Mouse (Mus musculus) mouse embryonic stem cell (cell line): ENCODE results near the gene Pitpnc1.

Experiments
- in situ Hi-C, 2 experiments: fragments of 300-500 bp; cut with MboI; formaldehyde crosslinking; loops; 1 replicate in 1 of 2; 3 replicates in 1 of 2; pipeline ENCODE4 v1.14.3; 2019 to 2020; ENCODE audit warnings: low sequenced_read_pairs in 2 of 2, low pct_unique_long_range_greater_than_20kb in 1 of 2, mixed read lengths in 1 of 2; ENCODE audit not compliant: unreplicated experiment in 1 of 2

The Pitpnc1 gene

DNA sequence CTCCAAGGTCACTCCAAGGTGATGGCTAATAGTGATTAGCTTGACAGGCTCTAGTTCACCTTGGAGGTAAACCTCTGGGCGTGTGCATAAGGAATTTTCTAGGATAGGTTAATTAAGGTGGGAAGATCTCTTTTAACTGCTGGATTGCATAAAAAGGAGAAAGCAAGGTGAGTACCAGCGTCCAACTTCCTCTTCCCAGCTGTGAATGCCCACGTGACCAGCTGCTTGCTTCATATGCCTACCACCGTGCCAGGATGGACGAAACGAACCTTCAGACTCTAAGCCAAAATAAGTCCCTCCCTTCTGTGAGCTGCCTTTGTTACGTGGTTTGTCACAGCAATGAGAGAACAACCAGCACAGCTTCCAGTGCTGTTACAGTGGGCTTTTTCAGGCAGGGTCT lies 228.8 kb downstream of the Pitpnc1 start:
- in situ Hi-C loops, result no loop called here

DNA sequence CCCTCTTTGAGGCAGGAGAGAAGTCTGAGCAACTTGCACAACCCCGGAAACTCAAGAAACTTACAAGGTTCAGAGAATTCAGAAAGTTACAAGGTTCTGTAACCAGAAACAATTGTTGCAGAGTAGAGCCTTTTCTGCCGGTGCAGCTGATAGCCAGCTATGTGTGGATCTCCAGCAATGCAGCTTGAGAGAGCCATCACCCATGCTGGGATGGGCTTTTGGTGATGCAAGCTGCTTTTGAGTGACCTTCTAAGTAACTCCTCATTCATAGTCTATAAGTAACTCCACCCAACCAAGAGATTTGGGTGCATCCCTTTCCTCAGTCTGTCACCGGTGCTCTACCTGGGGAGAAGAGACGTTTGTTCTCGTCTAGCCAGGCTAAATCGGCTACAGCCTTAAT lies 232.0 kb downstream of the Pitpnc1 start:
- in situ Hi-C loops, result no loop called here

DNA sequence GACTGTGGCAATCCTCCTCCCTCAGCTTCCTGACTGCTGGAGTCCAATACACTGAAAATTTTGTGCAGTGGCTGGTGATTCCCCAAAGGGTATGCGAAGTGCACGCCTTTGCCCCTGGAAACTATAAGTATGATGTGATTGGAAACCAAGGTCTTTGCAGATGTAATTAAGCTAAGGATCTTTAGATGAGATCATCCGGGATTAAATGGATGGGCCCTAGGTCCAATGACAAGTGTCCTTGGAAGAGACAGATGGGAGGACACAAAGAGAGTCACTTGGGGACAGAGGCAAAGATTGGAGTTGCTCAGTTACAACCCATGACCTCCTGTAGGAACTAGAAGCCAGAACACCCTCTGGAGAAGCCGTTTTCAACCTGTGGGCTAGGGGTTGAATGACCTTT lies 233.0 kb downstream of the Pitpnc1 start:
- in situ Hi-C loops, result no loop called here

DNA sequence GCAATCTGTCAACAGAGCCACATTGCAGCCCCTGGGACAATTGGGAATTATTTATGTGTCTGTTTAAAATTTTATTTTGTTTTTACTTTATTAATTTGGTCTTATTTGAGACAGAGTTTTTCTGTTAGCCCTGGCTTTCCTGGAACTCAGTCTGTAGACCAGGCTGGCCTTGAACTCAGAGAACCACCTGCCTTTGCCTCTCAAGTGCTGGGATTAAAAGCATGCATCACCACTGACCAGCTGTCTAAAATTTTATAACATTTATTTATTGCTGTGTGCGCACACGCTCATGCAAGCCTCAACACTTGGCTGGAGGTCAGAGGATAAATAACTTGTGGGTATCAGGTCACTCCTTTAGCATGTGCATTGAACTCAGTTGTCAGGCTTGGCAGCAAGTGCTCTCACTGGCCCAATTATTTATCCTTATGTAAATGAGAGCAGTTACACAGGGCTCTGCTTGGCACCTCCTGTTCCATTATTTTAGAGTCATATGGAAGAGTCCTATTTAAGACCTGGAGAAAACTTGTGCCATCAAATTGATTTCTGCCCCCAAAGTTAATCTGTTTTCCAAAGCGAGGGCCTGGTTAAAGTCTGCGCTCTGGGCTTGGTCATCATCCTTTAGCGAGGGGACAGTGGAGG lies 237.1 kb downstream of the Pitpnc1 start:
- in situ Hi-C loops, result no loop called here

- in situ Hi-C loops, result no loop called here
These were observed 240.4 kb downstream of the Pitpnc1 start for GRCm38 (mm10) chr11:107230128-107230527.

DNA sequence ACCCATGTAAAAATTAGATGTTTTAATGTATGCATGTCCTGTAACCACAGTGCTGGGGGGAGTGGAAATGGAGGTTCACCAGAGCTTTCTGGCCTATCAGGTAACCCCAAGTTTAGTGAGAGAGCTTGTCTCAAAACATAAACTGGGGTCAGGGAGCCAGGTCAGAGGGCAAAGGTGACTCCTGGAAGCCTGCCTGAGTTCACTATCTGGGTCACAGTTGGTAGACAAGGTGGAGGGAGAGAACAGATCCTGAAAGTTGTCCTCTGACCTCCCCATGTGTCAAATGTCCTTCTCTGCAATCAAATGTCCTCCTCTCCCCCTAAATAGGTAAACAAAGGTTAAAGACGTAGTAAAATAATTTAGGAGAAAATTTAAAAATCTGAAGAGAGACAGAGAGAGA lies 244.1 kb downstream of the Pitpnc1 start:
- in situ Hi-C loops, result no loop called here

DNA sequence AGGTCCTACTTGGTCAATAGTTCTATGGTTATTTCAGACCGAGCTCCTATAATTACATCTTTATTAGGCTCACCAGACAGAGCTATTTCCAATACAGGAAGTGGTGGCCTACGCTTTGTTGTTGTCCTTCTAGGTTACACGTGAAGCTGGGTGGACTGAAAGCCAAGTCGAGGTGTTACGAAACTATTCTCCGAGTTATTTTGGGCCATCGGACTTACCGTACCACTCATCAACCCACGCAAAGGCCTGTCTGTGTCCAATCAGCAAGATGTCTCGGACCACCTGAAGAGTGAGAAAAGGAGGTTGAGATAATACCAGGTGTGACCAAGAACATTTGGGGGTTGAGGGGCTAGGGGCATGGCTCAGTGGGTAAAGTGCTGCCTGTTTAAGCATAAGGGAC lies 244.5 kb downstream of the Pitpnc1 start:
- in situ Hi-C loops, result no loop called here

DNA sequence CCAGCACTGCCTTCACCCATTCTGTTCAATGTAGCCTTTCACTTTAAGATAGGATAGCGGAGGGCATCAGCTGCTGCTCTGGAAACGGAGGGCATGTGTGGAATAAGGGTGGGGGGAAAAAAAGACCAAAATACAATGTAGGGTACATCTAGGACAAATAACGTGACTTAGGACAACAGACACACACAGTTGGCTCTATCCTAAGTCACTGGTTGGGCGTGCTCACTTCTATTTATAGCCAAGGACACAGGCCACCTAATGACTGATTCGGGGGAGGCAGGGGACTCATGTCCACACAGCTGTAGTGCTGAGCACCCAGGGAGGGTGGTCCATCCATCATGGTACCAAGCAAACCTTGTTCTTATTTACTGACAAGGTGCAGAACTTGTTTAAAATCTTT lies 245.2 kb downstream of the Pitpnc1 start:
- in situ Hi-C loops, result no loop called here

DNA sequence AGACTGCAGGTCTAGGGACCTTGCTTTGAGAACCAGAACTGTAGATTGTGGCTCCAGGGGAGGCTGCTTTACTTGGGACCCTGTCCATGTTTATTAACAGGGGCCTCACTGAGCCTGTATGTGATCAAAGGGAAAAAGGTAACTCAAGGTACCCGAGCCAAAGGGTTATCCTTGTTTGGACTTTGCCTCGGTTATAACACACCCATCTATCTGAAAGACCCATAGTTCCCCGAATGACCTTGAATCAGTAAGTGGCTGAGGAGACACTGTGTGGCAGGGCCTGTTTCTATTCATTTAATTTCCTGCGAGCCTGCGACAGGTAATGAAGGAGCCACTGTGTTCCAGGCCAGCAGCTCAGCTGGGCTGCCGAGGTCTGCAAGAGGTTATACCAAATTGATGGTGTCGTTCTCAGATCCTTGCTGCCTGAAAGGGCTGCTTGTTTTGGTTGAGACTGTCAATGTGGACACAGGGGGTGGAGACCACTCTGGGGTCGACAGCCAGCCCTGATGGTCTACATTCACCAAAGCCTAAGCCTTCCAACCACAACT lies 246.8 kb downstream of the Pitpnc1 start:
- in situ Hi-C loops, result no loop called here

DNA sequence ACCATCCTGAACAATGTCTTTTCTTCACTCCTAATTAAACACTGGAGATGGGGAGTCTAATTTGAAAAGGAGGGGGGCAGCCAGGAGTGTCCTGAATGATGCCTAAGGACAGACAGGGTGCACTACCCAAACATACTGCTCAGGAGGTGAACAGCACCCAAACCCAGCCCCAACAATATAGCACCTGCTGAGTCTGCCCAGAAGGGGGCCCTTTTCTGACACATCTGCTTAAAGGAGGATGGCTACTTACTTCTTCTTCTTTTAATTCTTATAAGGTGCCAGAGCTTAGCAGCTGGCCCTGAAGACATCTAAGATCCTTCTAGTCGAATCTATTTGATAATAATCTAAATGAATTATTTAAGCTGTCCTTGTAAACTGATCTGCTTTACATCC lies 247.3 kb downstream of the Pitpnc1 start:
- in situ Hi-C loops, result no loop called here

GRCm38 (mm10) chr11:107222531-107223168 lies 247.8 kb downstream of the Pitpnc1 start:
- in situ Hi-C loops, result no loop called here

DNA sequence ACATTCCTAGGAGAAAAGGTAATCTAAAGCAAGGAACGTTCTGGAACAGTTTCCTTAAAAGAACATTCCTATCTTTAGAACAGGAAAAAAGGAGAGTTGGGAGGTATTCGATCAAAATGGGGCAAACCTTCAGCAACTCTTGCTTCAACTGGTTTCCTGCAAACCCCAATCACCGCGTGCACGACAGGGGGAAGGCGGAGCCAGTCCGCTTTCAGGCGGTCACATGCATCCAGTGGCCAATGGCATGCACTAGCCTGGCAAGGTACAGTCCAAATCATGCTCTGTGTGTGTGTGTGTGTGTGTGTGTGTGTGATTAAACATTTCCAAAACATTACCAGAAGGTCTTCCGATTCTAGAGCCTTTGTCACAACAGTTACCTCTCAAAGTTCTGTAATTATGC lies 255.4 kb downstream of the Pitpnc1 start:
- in situ Hi-C loops, result no loop called here

DNA sequence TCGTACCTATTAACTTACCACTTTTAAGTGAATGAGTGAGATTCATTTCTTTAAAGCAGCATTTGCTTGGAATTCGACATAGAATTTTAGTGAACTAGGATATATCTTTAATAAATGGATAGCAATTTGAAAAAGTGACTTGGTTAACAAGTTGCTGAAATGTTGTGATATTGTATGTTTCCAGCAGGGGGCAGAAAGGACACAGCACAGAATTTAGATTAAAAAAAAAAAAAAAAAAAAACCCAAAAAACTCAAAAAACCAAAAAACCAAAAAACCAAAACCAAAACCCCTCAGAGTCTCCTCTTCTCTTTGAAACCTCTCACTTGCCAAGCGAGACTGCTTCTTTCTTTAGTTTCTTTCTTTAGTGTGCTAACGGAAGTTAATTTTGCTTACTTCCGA lies 256.8 kb downstream of the Pitpnc1 start:
- in situ Hi-C loops, result no loop called here

DNA sequence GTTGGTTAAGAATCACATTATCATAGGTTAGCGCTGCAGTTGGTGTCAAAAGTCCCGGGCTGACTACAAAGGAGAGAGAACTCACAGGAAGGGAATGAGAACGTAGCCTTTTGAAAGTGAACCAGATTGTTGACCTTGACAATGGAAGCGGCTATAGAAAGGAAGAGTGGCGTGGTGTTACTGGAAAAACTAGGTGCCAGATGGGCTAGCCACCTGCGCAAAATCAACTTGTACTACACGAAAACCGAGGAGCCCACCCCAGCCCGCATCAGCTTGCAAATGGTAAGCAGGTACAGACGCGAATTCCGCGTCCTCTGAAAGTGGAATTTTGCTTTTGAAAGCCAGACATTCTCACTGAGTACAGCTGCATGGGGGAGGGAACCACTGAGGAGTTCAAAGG lies 260.7 kb downstream of the Pitpnc1 start:
- in situ Hi-C loops, result no loop called here

DNA sequence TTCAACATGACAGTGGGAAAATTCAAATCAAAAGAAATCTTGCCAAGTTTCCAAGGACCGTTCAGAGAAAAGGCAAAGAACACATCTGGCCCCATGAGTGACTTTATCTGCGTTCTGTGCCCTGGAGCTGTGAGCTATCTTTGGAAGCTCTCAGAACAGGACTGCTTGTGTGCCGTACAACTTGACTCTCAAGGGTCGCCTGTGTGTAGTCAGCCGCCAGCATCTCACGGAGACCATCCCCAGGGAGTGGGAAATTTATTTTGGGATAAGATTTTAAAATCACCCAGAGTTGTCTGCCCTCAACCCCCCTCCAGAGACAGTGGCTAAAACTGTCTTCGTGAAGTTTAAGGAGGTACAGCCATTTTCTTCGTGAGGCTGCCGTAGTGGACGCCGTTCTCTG lies 268.7 kb downstream of the Pitpnc1 start:
- in situ Hi-C loops, result no loop called here

GRCm38 (mm10) chr11:107199281-107199680 lies 271.2 kb downstream of the Pitpnc1 start:
- in situ Hi-C loops, result no loop called here

GRCm38 (mm10) chr11:107195334-107195733 lies 275.2 kb downstream of the Pitpnc1 start:
- in situ Hi-C loops, result no loop called here

DNA sequence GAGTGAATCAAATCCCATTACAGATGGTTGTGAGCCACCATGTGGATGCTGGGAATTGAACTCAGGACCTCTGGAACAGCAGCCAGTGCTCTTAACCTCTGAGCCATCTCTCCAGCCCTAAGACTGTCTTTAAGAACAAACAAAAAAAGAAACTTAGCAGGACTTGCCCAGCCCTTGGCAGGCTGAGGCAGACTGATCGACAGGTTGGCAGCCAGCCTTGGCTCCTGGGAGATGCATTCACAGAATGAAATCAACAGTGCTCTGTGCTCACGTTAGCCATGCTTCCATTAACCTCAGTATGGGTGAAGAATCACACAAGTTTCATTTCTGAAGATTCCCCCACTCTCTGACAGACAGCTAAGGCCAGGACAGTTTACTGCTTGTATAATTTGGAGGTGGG lies 280.1 kb downstream of the Pitpnc1 start:
- in situ Hi-C loops, result no loop called here

DNA sequence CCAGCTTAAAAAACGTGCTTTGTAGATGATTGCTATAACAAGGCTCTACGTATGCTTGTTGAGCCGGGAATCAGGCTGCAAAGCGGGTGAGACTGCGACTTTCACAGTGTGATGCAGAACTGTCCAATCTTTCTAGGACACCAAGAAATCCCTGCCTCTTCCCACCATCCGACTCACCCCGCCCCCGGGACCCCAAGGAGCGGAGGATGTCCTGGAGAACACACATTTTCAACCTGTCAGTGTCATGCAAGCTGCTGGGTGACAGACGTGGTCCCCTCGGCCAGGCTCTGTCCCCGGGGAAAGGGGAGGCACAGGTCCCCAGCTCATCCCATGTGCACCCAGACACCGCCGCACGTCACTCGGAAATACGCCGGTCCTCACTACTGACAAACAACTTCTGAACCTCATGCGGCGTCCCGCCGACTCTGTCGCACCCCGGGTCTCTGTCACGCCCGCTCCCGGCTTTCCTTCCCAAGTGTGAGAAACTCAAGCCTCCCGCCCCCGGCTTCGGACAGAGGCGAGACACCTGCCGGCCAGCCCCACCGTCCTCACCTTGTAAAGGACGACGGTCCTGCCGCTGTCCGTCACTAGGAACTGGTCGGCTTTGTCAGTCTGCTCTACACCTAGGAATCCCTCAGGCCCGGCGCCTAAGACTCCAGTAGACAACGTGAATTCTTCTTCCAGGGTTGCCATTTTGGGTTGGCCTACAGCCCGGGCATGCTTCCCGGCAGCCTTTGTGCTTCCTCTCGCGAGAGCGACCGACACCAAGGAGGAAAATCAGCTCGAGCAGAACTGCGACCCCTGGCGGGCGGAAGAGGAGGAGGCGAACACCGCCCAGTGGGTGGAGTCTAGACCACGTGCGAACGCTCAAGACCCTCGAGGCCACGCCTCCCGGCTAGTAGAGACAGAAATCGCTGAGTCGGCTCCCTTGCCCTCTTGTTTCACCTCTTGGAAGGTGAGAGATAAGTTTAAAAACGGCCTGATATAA lies 281.6 kb downstream of the Pitpnc1 start, which contains the start of gene Nol11:
Gene Nol11, minus strand, starts transcription at position 817 of the 988 bp plus-strand sequence.
- in situ Hi-C loops, result no loop called here
